Mouse (Mus musculus) lung, adult 2 months (tissue): ENCODE results near the gene Clpsl2. TPM values are rescaled to one million over a fixed set of nuclear protein-coding genes. Genes with fewer than 3 reads are reported as not detected.
A peak's percentile ranks its signal among the peaks of the same experiment; 100 is the strongest.

ENCODE experiments used
- DNase-seq: peaks from one replicate; pipeline ENCODE4 v3.0.0; 2022
- H3K4me1 ChIP-seq: fragments of 200-500 bp; 2 replicates; pipeline ENCODE4 v1.6.1; 2011; ENCODE audit warnings: low read length; ENCODE audit not compliant: control insufficient read depth, insufficient read depth
- H3K4me3 ChIP-seq: fragments of 200-500 bp; replicated peaks from 2 replicates; pipeline ENCODE3; 2011; ENCODE audit warnings: low read depth, mild to moderate bottlenecking, control low read depth, low read length; ENCODE audit errors: extremely low read depth
- CTCF ChIP-seq: fragments of 200-500 bp; IDR thresholded peaks from 2 replicates; pipeline ENCODE4 v1.5.1; 2011; ENCODE audit warnings: mild to moderate bottlenecking, low read length, control low read depth; ENCODE audit not compliant: insufficient read depth
- POLR2A ChIP-seq: fragments of 200-500 bp; IDR thresholded peaks from 2 replicates; pipeline ENCODE4 v1.6.1; 2011; ENCODE audit warnings: low read depth, mild to moderate bottlenecking, control low read depth, low read length, borderline replicate concordance; ENCODE audit errors: extremely low read depth
- WGBS: fragments of 180-500 bp; shearing (Covaris S2); methylation state at CpG from one replicate; pipeline ENCODE4 v1.1.7; 2018; 5-methylcytosine and 5-hydroxymethylcytosine counted together
- polyA plus RNA-seq: library from polyadenylated mRNA; depleted of rRNA; stranded (reverse); fragments of >200 nt; gene quantifications from 2 replicates; pipeline ENCODE4 v1.2.3, GENCODE M21; 2012

The Clpsl2 gene
- polyA plus RNA-seq, 1 experiment, result not detected

- no peak overlapping the region for H3K4me3 ChIP-seq
- H3K4me1 ChIP-seq, result peaks cover 5% of the 10 kb centered on the region; the same call in 1 of the 2 replicates
- no peak for DNase-seq
- TF ChIP-seq POLR2A (no peak), CTCF (no peak)
- 25% methylated on average over 12 of the region's 12 CpGs for WGBS
Observed at GRCm38 (mm10) chr17:28527184-28528042, 21.8 kb upstream of the Clpsl2 start.

DNA sequence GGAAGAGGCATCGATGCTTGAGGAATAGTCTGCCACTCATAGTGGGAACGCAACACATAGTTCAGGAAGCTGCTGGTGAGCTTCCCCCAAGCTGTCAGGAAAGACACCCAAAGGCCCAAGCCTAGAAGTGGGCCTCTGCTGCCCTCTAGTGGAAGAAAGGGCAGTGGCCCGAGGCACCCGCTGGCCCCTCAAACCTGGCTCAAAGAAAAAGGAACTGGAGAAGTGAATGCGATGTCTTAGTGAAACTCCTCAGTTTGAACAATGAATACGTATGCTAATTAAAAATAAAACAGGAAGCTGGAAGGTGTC, 21.2 kb upstream of the Clpsl2 start:
- DNase-seq, result peak; percentile 85
- WGBS, result 0% methylated on average over 6 of the region's 6 CpGs
- no peak overlapping the region for H3K4me3 ChIP-seq

DNA sequence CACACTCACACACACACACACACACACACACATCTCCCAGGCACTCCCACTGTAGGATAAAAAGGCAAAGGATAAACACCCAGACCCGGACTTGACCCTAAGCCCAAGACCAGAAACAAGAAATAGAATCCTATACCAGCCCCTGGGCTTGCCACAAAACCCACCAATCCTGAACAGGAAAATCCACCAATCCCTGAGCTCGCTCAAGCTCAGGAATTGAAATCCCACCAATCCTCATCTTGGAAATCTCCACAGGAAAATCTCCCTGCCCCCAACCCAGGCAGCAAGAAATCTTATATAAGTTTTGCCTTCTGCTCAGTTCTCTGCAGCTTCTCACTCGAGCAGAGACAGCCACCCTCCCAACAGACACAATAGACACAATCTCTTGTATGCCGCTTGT, 20.1 kb upstream of the Clpsl2 start:
- WGBS, result 72% methylated on average over 4 of the region's 4 CpGs
- DNase-seq, result no peak
- TF ChIP-seq CTCF (no peak), POLR2A (no peak)
- Histone ChIP-seq H3K4me1 (no peaks in the 10 kb centered on the region; the same call in 1 of the 2 replicates), H3K4me3 (no peak overlapping the region)

More for the DNA sequence above, 21.2 kb upstream of the Clpsl2 start:
- peak; percentile 91 for TF ChIP-seq CTCF
- TF ChIP-seq POLR2A, result no peak
- H3K4me1 ChIP-seq, result peaks cover 3% of the 10 kb centered on the region; the same call in 1 of the 2 replicates

DNA sequence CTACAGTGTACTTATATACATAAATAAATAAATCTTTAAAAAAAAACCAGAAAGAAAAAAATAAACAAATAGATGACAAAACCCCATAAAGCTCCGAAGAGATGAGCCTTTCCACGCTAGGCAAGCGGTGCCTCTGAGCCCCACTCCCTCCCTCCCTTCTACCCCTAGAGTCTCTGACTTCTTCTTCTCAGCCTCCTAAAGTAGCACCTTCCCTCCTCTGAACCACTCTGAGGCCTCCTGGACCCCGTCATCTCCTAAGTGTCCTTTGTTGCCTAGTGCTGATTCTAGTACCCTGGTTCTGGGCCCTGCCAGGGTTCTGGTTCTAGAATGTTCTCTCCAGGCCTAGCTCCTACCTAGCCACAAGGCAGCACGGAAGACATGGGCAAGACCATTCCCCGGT, 18.7 kb upstream of the Clpsl2 start, which contains the start of gene Armc12:
Armc12 (plus strand) TSS at position 301 of the 400 bp plus-strand sequence.
- Histone ChIP-seq H3K4me1 (no peaks in the 10 kb centered on the region), H3K4me3 (no peak within 1 kb of the TSS)
- DNase-seq, result no peak
- WGBS, result 87% methylated on average over 6 of the region's 6 CpGs
- TF ChIP-seq POLR2A (no peak), CTCF (no peak)

DNA sequence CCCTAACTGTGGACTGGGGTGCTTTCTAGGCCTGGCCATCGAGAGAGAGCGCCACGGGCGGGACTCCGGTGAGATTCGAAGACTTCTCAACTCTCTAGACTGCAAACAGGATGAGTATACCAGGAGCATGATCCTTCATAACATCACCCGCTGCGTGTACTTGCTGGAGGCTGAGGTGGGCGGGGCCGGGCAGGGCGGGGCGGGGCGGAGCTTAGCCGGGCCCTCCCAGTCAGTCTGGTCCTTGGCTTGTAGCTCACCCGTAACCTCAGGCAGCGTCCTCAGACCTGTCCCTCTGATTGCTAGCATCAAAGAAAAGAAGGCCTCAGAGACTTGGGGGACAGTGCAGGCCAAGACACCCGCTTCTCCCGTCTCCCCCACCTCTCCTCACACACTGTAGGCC, 17.3 kb upstream of the Clpsl2 start:
- 26% methylated on average over 18 of the region's 18 CpGs for WGBS
- no peak overlapping the region for H3K4me3 ChIP-seq
- no peak for DNase-seq
- no peaks in the 10 kb centered on the region for H3K4me1 ChIP-seq
- TF ChIP-seq POLR2A, result no peak

GRCm38 (mm10) chr17:28532557-28532956, 16.7 kb upstream of the Clpsl2 start:
- H3K4me3 ChIP-seq, result no peak overlapping the region
- WGBS, result 85% methylated on average over 7 of the region's 7 CpGs
- no peaks in the 10 kb centered on the region for H3K4me1 ChIP-seq
- TF ChIP-seq CTCF, result no peak
- TF ChIP-seq POLR2A, result no peak
- DNase-seq, result no peak

DNA sequence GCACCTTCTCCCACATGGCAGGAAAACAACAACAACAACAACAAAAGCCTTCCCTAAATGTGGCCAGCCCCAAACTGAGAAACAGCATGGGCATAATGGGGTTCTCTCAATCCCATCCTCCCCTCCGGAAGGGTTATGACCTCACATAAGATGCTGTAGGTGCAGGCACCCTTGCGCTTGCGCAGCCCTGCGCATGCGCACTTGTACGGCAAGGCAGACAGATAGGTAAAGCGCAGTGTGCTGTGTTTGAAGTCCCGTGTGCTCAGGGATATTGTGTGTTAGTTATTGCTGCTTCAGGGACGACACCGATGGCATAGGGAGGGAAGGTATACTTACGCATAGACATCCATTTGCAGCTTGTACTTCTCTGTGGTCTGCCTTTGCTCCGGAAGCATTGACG, 15.9 kb upstream of the Clpsl2 start:
- no peak for DNase-seq
- Histone ChIP-seq H3K4me1 (no peaks in the 10 kb centered on the region), H3K4me3 (no peak overlapping the region)
- no peak for TF ChIP-seq POLR2A
- no peak for TF ChIP-seq CTCF
- 89% methylated on average over 13 of the region's 13 CpGs for WGBS

DNA sequence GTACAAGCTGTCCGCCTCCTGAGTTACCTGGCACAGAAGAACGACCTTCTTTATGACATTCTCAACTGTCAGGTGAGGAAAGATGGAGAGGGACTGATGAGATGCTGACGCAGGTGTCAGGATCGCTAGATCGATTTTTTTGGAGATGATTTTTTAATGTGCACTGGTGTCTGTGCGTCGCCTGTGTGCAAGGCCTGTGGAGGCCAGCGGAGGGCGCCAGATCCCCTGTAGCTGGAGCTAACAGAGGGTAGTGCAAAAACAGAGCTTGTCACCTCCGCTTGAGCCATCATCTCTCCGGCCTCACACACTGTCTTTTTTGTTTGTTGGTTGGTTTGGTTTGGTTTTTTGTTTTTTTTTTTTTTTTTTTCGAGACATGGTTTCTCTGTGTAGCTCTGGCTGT, 11.3 kb upstream of the Clpsl2 start:
- TF ChIP-seq CTCF, result no peak
- TF ChIP-seq POLR2A, result no peak
- DNase-seq, result no peak
- H3K4me3 ChIP-seq, result no peak overlapping the region
- H3K4me1 ChIP-seq, result no peaks in the 10 kb centered on the region
- WGBS, result 48% methylated on average over 12 of the region's 12 CpGs

DNA sequence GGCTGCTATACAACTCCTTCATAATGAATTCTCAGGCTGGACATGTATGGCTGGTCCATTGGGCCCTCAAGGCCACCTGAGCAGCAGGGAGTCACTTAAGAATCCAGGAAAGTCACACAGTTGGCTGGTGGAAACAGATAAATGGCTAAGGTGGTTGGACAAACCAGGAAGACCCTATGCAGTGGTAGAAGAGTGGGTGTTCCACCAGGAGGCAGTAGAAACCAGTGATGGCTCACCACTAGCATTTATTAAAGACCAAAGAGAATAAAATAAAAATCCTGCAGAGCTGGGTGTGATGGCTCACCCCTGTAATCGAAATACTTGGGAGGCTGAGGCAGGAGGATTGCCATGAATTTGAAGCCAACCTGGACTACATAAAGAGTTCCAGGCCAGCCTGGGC, 2.3 kb upstream of the Clpsl2 start:
- TF ChIP-seq CTCF (no peak), POLR2A (no peak)
- H3K4me1 ChIP-seq, result no peaks in the 10 kb centered on the region
- DNase-seq, result no peak
- whole genome bisulfite sequencing, result 75% methylated on average over 1 of the region's 1 CpGs
- H3K4me3 ChIP-seq, result no peak overlapping the region

- Histone ChIP-seq H3K4me1 (no peaks in the 10 kb centered on the region), H3K4me3 (no peak overlapping the region)
- WGBS, result 65% methylated on average over 11 of the region's 11 CpGs
- TF ChIP-seq CTCF, result no peak
- TF ChIP-seq POLR2A, result no peak
- DNase-seq, result no peak
Observed at GRCm38 (mm10) chr17:28548550-28548949, 661 bp upstream of the Clpsl2 start.
